Mouse (Mus musculus): ENCODE data around the gene 5330417H12Rik.

DNA sequence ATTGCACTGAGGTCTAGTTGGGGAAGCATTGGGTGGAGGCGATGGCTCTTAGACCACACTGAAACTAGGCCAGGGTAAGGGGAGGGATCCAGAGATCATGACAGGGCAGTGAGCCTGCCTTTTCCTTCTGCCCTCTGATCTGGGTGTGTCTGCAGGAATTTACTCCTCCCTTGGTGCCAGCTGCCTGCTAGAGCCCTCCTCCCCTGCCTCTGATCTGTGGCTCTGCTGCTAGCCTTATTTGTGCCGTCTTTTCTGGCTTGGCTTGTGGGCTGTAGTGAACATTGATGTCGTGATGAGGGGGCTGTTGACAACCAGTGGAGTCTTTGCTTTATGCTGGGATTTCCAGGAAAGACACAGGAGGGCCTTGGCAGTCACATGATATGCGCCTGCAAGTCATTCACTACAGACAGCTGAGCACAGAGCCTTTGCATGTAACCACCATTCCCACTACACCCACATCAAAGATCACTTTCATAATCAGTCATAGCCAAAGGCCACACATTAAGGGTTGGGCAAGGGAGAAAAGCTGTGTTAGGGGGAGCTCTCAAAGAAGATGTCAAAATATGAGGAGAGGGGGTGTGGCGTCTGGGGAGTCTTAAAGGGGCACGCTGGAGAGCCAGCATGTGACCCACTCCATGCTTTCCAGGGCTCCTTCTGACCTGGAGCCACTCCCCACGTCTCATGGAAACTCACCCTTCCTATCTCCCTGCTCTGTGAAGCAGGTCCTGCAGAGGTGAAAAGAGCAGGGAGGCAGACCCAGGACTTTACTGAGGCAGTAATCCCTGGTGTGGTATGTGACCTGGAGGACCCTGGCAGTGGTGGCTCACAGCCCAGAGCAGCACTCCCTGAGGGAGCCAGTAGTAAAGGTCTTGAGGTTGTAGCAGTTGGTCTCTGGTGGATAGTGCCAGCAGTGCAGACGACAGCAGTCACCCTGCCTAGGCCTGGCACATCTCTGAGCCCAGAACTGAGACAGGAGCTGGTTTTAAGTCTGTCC lies 39.4 kb upstream of the 5330417H12Rik start:
- TF ChIP-seq GATA1 (IDR thresholded peaks at IDR 0.05; ENCODE audit: borderline replicate concordance, low read length): no peak
- no peak for TF ChIP-seq FLI1 (IDR thresholded peaks at IDR 0.05; ENCODE audit: low read length)

All from megakaryocyte, embryonic 14.5 days (primary cell).